ENCODE assay signal across 15 mouse cellular contexts in genomic region chr15:86544122-86544795, GRCm38 (mm10).
DNase-seq lines count a peak whose midpoint lies in the region; ATAC-seq and TF ChIP-seq lines count a peak whose summit lies in the region.
"Had no signal": no experiment of that assay in that cellular context is flagged by ENCODE, and none has a peak within 500 bp of the region (broad histone marks: within the 10 kb centered on the region; RNA-seq: fewer than 3 reads in every experiment).

No protein-coding gene starts in this region.

- 87% methylated on average over 1 of the region's 1 CpGs for WGBS in kidney, postnatal 0 days
- 94% methylated on average over 1 of the region's 1 CpGs for WGBS in kidney, embryonic 16.5 days
- whole genome bisulfite sequencing in midbrain, embryonic 13.5 days, result 89% methylated on average over 1 of the region's 1 CpGs

- TF ChIP-seq EP300 in MEL (IDR thresholded peaks at IDR 0.05; ENCODE audit: low read depth in 1 of 2, low read length in 2 of 2), result no peak

- no peaks in the 10 kb centered on the region for H3K27me3 ChIP-seq in kidney, postnatal 0 days (ENCODE audit: insufficient read depth, low read length)
- no peaks in the 10 kb centered on the region for H3K27me3 ChIP-seq in kidney, embryonic 16.5 days (ENCODE audit: insufficient read depth, low read length)
- H3K27me3 ChIP-seq in MEL (ENCODE audit: control insufficient read depth in 1 of 2, insufficient read depth in 2 of 2, low read length in 2 of 2), result no peaks in the 10 kb centered on the region
- H3K27me3 ChIP-seq in myocyte (ENCODE audit: control insufficient read depth, insufficient read depth, insufficient read length), result no peaks in the 10 kb centered on the region
- H3K27me3 ChIP-seq in midbrain, embryonic 13.5 days, result no peaks in the 10 kb centered on the region
- H3K27me3 ChIP-seq: embryonic facial prominence, embryonic 13.5 days; limb, embryonic 12.5 days had no signal

- no peaks in the 10 kb centered on the region for H3K4me1 ChIP-seq in kidney, postnatal 0 days (replicated peaks; ENCODE audit: insufficient read depth, low read length)
- no peaks in the 10 kb centered on the region for H3K4me1 ChIP-seq in kidney, embryonic 16.5 days (ENCODE audit: insufficient read depth, low read length)
- H3K4me1 ChIP-seq in MEL (ENCODE audit: control insufficient read depth in 1 of 2, insufficient read depth in 2 of 2, low read length in 2 of 2), result no peaks in the 10 kb centered on the region
- H3K4me1 ChIP-seq in midbrain, embryonic 13.5 days (replicated peaks), result no peaks in the 10 kb centered on the region
- H3K4me1 ChIP-seq: embryonic facial prominence, embryonic 13.5 days; heart, embryonic 13.5 days; limb, embryonic 12.5 days had no signal

- H3ac ChIP-seq in myocyte (ENCODE audit: control insufficient read depth, insufficient read length), result no peak overlapping the region

- H3K9me3 ChIP-seq in kidney, postnatal 0 days (replicated peaks; ENCODE audit: low read length), result no peaks in the 10 kb centered on the region
- no peaks in the 10 kb centered on the region for H3K9me3 ChIP-seq in kidney, embryonic 16.5 days (ENCODE audit: low read length)
- H3K9me3 ChIP-seq in MEL (replicated peaks; ENCODE audit: insufficient read depth, low read length), result no peaks in the 10 kb centered on the region
- H3K9me3 ChIP-seq in midbrain, embryonic 13.5 days, result 0 out of 2 replicates have a peak, but pooled peaks cover 4% of the 10 kb centered on the region

- TF ChIP-seq CTCF in kidney, postnatal 0 days (IDR thresholded peaks at IDR 0.05; ENCODE audit: low read depth), result no peak
- TF ChIP-seq CTCF in MEL (IDR thresholded peaks at IDR 0.05 in 2 of 3, conservative IDR thresholded peaks at IDR 0.05 in 1 of 3; ENCODE audit: control insufficient read depth in 1 of 3, insufficient read depth in 1 of 3, low read depth in 2 of 3, low read length in 3 of 3, poor library complexity in 1 of 3, severe bottlenecking in 1 of 3), result no peak

- peak; percentile 35 for DNase-seq in kidney, postnatal 0 days (ENCODE audit: low spot score)
- DNase-seq in MEL (ENCODE audit: low read depth, low spot score), result peak; percentile 19
- peak; percentile 48 for DNase-seq in embryo, embryonic 10.5 days (ENCODE audit: low spot score)
- no peak for DNase-seq in right cerebral cortex, adult 2 months (ENCODE audit: low spot score in 2 of 2)
- DNase-seq: cerebellum, adult 8-10 months had no signal

- H3K79me2 ChIP-seq in MEL (ENCODE audit: control insufficient read depth, insufficient read depth, low read length, poor library complexity) (no peaks in the 10 kb centered on the region), myocyte (ENCODE audit: control insufficient read depth, insufficient read depth) (no peaks in the 10 kb centered on the region)

- no peak for TF ChIP-seq RAD21 in MEL (IDR thresholded peaks at IDR 0.05; ENCODE audit: low read depth, low read length)

- TF ChIP-seq POLR2A in MEL (IDR thresholded peaks at IDR 0.05; ENCODE audit: control insufficient read depth in 1 of 2, insufficient read depth in 1 of 2, low read depth in 1 of 2, low read length in 2 of 2, poor library complexity in 1 of 2) (no peak), myocyte (IDR thresholded peaks at IDR 0.05; ENCODE audit: insufficient read length, low read depth) (no peak)

- no peak for ATAC-seq in kidney, postnatal 0 days (replicated peaks; ENCODE audit: low FRiP score, low read depth)
- ATAC-seq in kidney, embryonic 16.5 days (ENCODE audit: low FRiP score, low TSS enrichment), result no peak
- ATAC-seq in midbrain, embryonic 13.5 days, result no peak
- ATAC-seq: forebrain, embryonic 14.5 days; hindbrain, embryonic 16.5 days; liver, postnatal 0 days had no signal

- no peak overlapping the region for H3K4me3 ChIP-seq in kidney, postnatal 0 days (replicated peaks; ENCODE audit: low read depth, low read length)
- no peak overlapping the region for H3K4me3 ChIP-seq in kidney, embryonic 16.5 days (ENCODE audit: low read length)
- H3K4me3 ChIP-seq in MEL (ENCODE audit: control insufficient read depth in 1 of 2, insufficient read depth in 1 of 2, low read depth in 2 of 2, low read length in 2 of 2) (no peak overlapping the region), myocyte (no peak overlapping the region)
- no peak overlapping the region for H3K4me3 ChIP-seq in midbrain, embryonic 13.5 days (replicated peaks)
- H3K4me3 ChIP-seq: embryonic facial prominence, embryonic 13.5 days; heart, embryonic 13.5 days; limb, embryonic 12.5 days had no signal

- no peak overlapping the region for H3K4me2 ChIP-seq in kidney, postnatal 0 days (ENCODE audit: low read length)
- no peak overlapping the region for H3K4me2 ChIP-seq in kidney, embryonic 16.5 days (replicated peaks; ENCODE audit: low read depth, low read length)
- no peak overlapping the region for H3K4me2 ChIP-seq in myocyte (ENCODE audit: low read depth)
- no peak overlapping the region for H3K4me2 ChIP-seq in midbrain, embryonic 13.5 days (replicated peaks)
- H3K4me2 ChIP-seq: embryonic facial prominence, embryonic 13.5 days; heart, embryonic 13.5 days; limb, embryonic 12.5 days; midbrain, embryonic 11.5 days had no signal

- H3K27ac ChIP-seq in kidney, postnatal 0 days, result no peak overlapping the region
- no peak overlapping the region for H3K27ac ChIP-seq in kidney, embryonic 16.5 days (ENCODE audit: low read length)
- H3K27ac ChIP-seq in MEL (ENCODE audit: control insufficient read depth, low read depth, low read length), result no peak overlapping the region
- no peak overlapping the region for H3K27ac ChIP-seq in midbrain, embryonic 13.5 days
- H3K27ac ChIP-seq: embryonic facial prominence, embryonic 13.5 days; heart, embryonic 13.5 days; limb, embryonic 12.5 days had no signal

- H3K9ac ChIP-seq in kidney, postnatal 0 days (ENCODE audit: low read depth, low read length), result no peak overlapping the region
- H3K9ac ChIP-seq in kidney, embryonic 16.5 days (replicated peaks; ENCODE audit: low read length), result no peak overlapping the region
- H3K9ac ChIP-seq in MEL (ENCODE audit: control insufficient read depth, low read depth, low read length, poor library complexity, severe bottlenecking), result no peak overlapping the region
- H3K9ac ChIP-seq in midbrain, embryonic 13.5 days (replicated peaks), result no peak overlapping the region
- H3K9ac ChIP-seq: embryonic facial prominence, embryonic 13.5 days; heart, embryonic 13.5 days; limb, embryonic 12.5 days; liver, postnatal 0 days had no signal

- no peaks in the 10 kb centered on the region for H3K36me3 ChIP-seq in kidney, postnatal 0 days (ENCODE audit: insufficient read depth, low read length)
- no peaks in the 10 kb centered on the region for H3K36me3 ChIP-seq in kidney, embryonic 16.5 days (ENCODE audit: insufficient read depth, low read length)
- no peaks in the 10 kb centered on the region for H3K36me3 ChIP-seq in MEL (ENCODE audit: control insufficient read depth in 1 of 2, insufficient read depth in 2 of 2, low read length in 2 of 2)
- no peaks in the 10 kb centered on the region for H3K36me3 ChIP-seq in myocyte (ENCODE audit: control insufficient read depth, insufficient read depth)
- H3K36me3 ChIP-seq in midbrain, embryonic 13.5 days, result no peaks in the 10 kb centered on the region
- H3K36me3 ChIP-seq: embryonic facial prominence, embryonic 13.5 days; heart, embryonic 13.5 days; limb, embryonic 12.5 days had no signal

TF ChIP-seq in MEL, 35 proteins besides CTCF, POLR2A, EP300 and RAD21:
- TF ChIP-seq MEF2A (IDR thresholded peaks at IDR 0.05; ENCODE audit: extremely low read depth, insufficient replicate concordance, low read depth, low read length, poor library complexity, severe bottlenecking) (no peak), CHD2 (IDR thresholded peaks at IDR 0.05; ENCODE audit: low read length) (no peak), USF1 (IDR thresholded peaks at IDR 0.05; ENCODE audit: low read depth, low read length) (no peak), TCF12 (IDR thresholded peaks at IDR 0.05; ENCODE audit: low read depth, low read length) (no peak), USF2 (IDR thresholded peaks at IDR 0.05; ENCODE audit: borderline replicate concordance in 1 of 2, insufficient read depth in 1 of 2, low read depth in 1 of 2, low read length in 2 of 2) (no peak)

TF ChIP-seq in myocyte, 11 proteins besides CTCF, POLR2A, EP300 and RAD21:
- TF ChIP-seq SRF (IDR thresholded peaks at IDR 0.05; ENCODE audit: control insufficient read depth, insufficient read length, low read depth) (no peak), E2F4 (IDR thresholded peaks at IDR 0.05; ENCODE audit: insufficient read depth) (no peak), REST (IDR thresholded peaks at IDR 0.05; ENCODE audit: insufficient read depth, insufficient read length) (peak; percentile 58)
TF ChIP-seq in myocyte: peak in this region for 1.

Comparison
In these comparisons a context has a peak if more than half of its experiments do, and no peak if none do; other contexts are left out.
1. DNase-seq: peak in kidney, postnatal 0 days (single experiment), MEL (single experiment) and embryo, embryonic 10.5 days (single experiment); none in right cerebral cortex, adult 2 months (0 of 2).